Mouse (Mus musculus): ENCODE data around the gene Prkci. TPM values are rescaled to one million over a fixed set of nuclear protein-coding genes. Genes with fewer than 3 reads are reported as not detected.
A peak's percentile ranks its signal among the peaks of the same experiment; 100 is the strongest.

Prkci gene
- polyA plus RNA-seq (2015; fragmentation: Nextera tagmentation; extraction: Ambion mirVana) = 21.8 and 23.6 TPM in 2 replicates

- ATAC-seq = peak; percentile 98
- H3K4me1 ChIP-seq (replicated peaks) = peaks cover 17% of the 10 kb centered on the region
- peak within 1 kb of the TSS; percentile 65 for H3K4me2 ChIP-seq (replicated peaks)
- H3K36me3 ChIP-seq = no peaks in the 10 kb centered on the region
- H3K4me3 ChIP-seq (replicated peaks) = peak within 1 kb of the TSS; percentile 86
- H3K9ac ChIP-seq (replicated peaks) = peak within 1 kb of the TSS; percentile 87
- H3K27me3 ChIP-seq = no peaks in the 10 kb centered on the region
- no peaks in the 10 kb centered on the region for H3K9me3 ChIP-seq
- peak within 1 kb of the TSS; percentile 83 for H3K27ac ChIP-seq
- WGBS = under 1% methylated on average over 47 of the region's 50 CpGs
Observed at GRCm38 (mm10) chr3:30995283-30995898, at the start of gene Prkci. Gene Prkci (plus strand): TSS chr3:30995747.

- H3K4me2 ChIP-seq (replicated peaks) = no peak overlapping the region
- 92% methylated on average over 3 of the region's 3 CpGs for WGBS
- H3K9me3 ChIP-seq = no peaks in the 10 kb centered on the region
- peaks cover 63% of the 10 kb centered on the region for H3K36me3 ChIP-seq
- ATAC-seq = no peak
- no peaks in the 10 kb centered on the region for H3K27me3 ChIP-seq
- H3K27ac ChIP-seq = no peak overlapping the region
- no peak overlapping the region for H3K4me3 ChIP-seq (replicated peaks)
- H3K4me1 ChIP-seq (replicated peaks) = no peaks in the 10 kb centered on the region
- H3K9ac ChIP-seq (replicated peaks) = no peak overlapping the region
Observed at GRCm38 (mm10) chr3:30951652-30952051, 43.9 kb upstream of the Prkci start.

GRCm38 (mm10) chr3:30952273-30953070 is 43.1 kb upstream of the Prkci start:
- Histone ChIP-seq H3K27ac (no peak overlapping the region), H3K27me3 (no peaks in the 10 kb centered on the region), H3K36me3 (peaks cover 64% of the 10 kb centered on the region), H3K9me3 (no peaks in the 10 kb centered on the region), H3K4me2 (replicated peaks) (no peak overlapping the region), H3K4me1 (replicated peaks) (no peaks in the 10 kb centered on the region), H3K9ac (replicated peaks) (no peak overlapping the region), H3K4me3 (replicated peaks) (no peak overlapping the region)
- 91% methylated on average over 12 of the region's 12 CpGs for WGBS
- ATAC-seq = no peak

- 95% methylated on average over 6 of the region's 6 CpGs for WGBS
- no peak for ATAC-seq
- Histone ChIP-seq H3K4me3 (replicated peaks) (no peak overlapping the region), H3K4me1 (replicated peaks) (no peaks in the 10 kb centered on the region), H3K9ac (replicated peaks) (no peak overlapping the region), H3K27me3 (no peaks in the 10 kb centered on the region), H3K9me3 (no peaks in the 10 kb centered on the region), H3K36me3 (peaks cover 68% of the 10 kb centered on the region), H3K4me2 (replicated peaks) (no peak overlapping the region), H3K27ac (no peak overlapping the region)
Observed at GRCm38 (mm10) chr3:30956327-30956726, 39.2 kb upstream of the Prkci start.

- Histone ChIP-seq H3K4me1 (replicated peaks) (no peaks in the 10 kb centered on the region), H3K27me3 (no peaks in the 10 kb centered on the region), H3K4me3 (replicated peaks) (no peak overlapping the region), H3K36me3 (peaks cover 72% of the 10 kb centered on the region), H3K9me3 (no peaks in the 10 kb centered on the region), H3K27ac (no peak overlapping the region), H3K4me2 (replicated peaks) (no peak overlapping the region), H3K9ac (replicated peaks) (no peak overlapping the region)
- ATAC-seq = no peak
- WGBS = 90% methylated on average over 2 of the region's 2 CpGs
Observed at GRCm38 (mm10) chr3:30958709-30959108, 36.8 kb upstream of the Prkci start.

- ATAC-seq = no peak
Observed at GRCm38 (mm10) chr3:30959868-30960831, 35.4 kb upstream of the Prkci start.

GRCm38 (mm10) chr3:30963100-30963499 is 32.4 kb upstream of the Prkci start:
- whole genome bisulfite sequencing = 98% methylated on average over 4 of the region's 4 CpGs
- Histone ChIP-seq H3K27ac (no peak overlapping the region), H3K27me3 (no peaks in the 10 kb centered on the region), H3K4me3 (replicated peaks) (no peak overlapping the region), H3K9ac (replicated peaks) (no peak overlapping the region), H3K36me3 (peaks cover 60% of the 10 kb centered on the region), H3K9me3 (no peaks in the 10 kb centered on the region), H3K4me2 (replicated peaks) (no peak overlapping the region), H3K4me1 (replicated peaks) (peaks cover 6% of the 10 kb centered on the region)
- no peak for ATAC-seq

More at GRCm38 (mm10) chr3:30959868-30960831, 35.4 kb upstream of the Prkci start:
- no peak overlapping the region for H3K4me3 ChIP-seq (replicated peaks)
- no peaks in the 10 kb centered on the region for H3K27me3 ChIP-seq
- WGBS = 83% methylated on average over 7 of the region's 7 CpGs
- H3K4me1 ChIP-seq (replicated peaks) = no peaks in the 10 kb centered on the region
- no peak overlapping the region for H3K9ac ChIP-seq (replicated peaks)
- no peak overlapping the region for H3K27ac ChIP-seq
- H3K36me3 ChIP-seq = peaks cover 75% of the 10 kb centered on the region
- no peak overlapping the region for H3K4me2 ChIP-seq (replicated peaks)
- H3K9me3 ChIP-seq = no peaks in the 10 kb centered on the region

- Histone ChIP-seq H3K9ac (replicated peaks) (no peak overlapping the region), H3K4me1 (replicated peaks) (peaks cover 11% of the 10 kb centered on the region), H3K4me3 (replicated peaks) (no peak overlapping the region), H3K9me3 (no peaks in the 10 kb centered on the region), H3K27ac (no peak overlapping the region), H3K27me3 (no peaks in the 10 kb centered on the region), H3K36me3 (peaks cover 51% of the 10 kb centered on the region), H3K4me2 (replicated peaks) (no peak overlapping the region)
- 90% methylated on average over 3 of the region's 3 CpGs for WGBS
- no peak for ATAC-seq
Observed at GRCm38 (mm10) chr3:30964216-30964615, 31.3 kb upstream of the Prkci start.

- no peak overlapping the region for H3K4me2 ChIP-seq (replicated peaks)
- no peaks in the 10 kb centered on the region for H3K27me3 ChIP-seq
- ATAC-seq = no peak
- WGBS = 97% methylated on average over 13 of the region's 13 CpGs
- peaks cover 37% of the 10 kb centered on the region for H3K36me3 ChIP-seq
- peaks cover 13% of the 10 kb centered on the region for H3K4me1 ChIP-seq (replicated peaks)
- no peaks in the 10 kb centered on the region for H3K9me3 ChIP-seq
- no peak overlapping the region for H3K27ac ChIP-seq
- H3K4me3 ChIP-seq (replicated peaks) = no peak overlapping the region
- no peak overlapping the region for H3K9ac ChIP-seq (replicated peaks)
Observed at GRCm38 (mm10) chr3:30965644-30966043, 29.9 kb upstream of the Prkci start.

- peaks cover 19% of the 10 kb centered on the region for H3K36me3 ChIP-seq
- peak overlapping the region; percentile 68 for H3K4me2 ChIP-seq (replicated peaks)
- no peaks in the 10 kb centered on the region for H3K9me3 ChIP-seq
- under 1% methylated on average over 50 of the region's 54 CpGs for WGBS
- peak overlapping the region; percentile 86 for H3K27ac ChIP-seq
- H3K4me3 ChIP-seq (replicated peaks) = peak overlapping the region; percentile 89
- peaks cover 13% of the 10 kb centered on the region for H3K4me1 ChIP-seq (replicated peaks)
- H3K27me3 ChIP-seq = no peaks in the 10 kb centered on the region
- H3K9ac ChIP-seq (replicated peaks) = peak overlapping the region; percentile 96
- peak; percentile 80 for ATAC-seq
Observed at GRCm38 (mm10) chr3:30968531-30969092, 26.9 kb upstream of the Prkci start.

- Histone ChIP-seq H3K4me2 (replicated peaks) (peak within 1 kb of the TSS; percentile 68), H3K9me3 (no peaks in the 10 kb centered on the region), H3K4me1 (replicated peaks) (peaks cover 13% of the 10 kb centered on the region), H3K27ac (peak within 1 kb of the TSS; percentile 86), H3K36me3 (peaks cover 15% of the 10 kb centered on the region), H3K4me3 (replicated peaks) (peak within 1 kb of the TSS; percentile 89), H3K9ac (replicated peaks) (peak within 1 kb of the TSS; percentile 96), H3K27me3 (no peaks in the 10 kb centered on the region)
- ATAC-seq = peak; percentile 97
- WGBS = under 1% methylated on average over 34 of the region's 34 CpGs
Observed at GRCm38 (mm10) chr3:30969104-30969581, 26.4 kb upstream of the Prkci start, which contains the start of gene Phc3. Gene Phc3 (minus strand): TSS chr3:30969415.

Data from midbrain, embryonic 13.5 days (tissue).